ENCODE assay signal across 8 mouse cellular contexts in genomic region chr2:122069922-122070321, GRCm38 (mm10). TPM values are rescaled to one million over a fixed set of nuclear protein-coding genes. Genes with fewer than 3 reads are reported as not detected.
A peak's percentile ranks its signal among the peaks of the same experiment; 100 is the strongest.
DNase-seq lines count a peak whose midpoint lies in the region; ATAC-seq and TF ChIP-seq lines count a peak whose summit lies in the region.
"Had no signal": no experiment of that assay in that cellular context is flagged by ENCODE, and none has a peak within 500 bp of the region (broad histone marks: within the 10 kb centered on the region; RNA-seq: fewer than 3 reads in every experiment).

No protein-coding gene starts in this region.

- no peak overlapping the region for H3K9ac ChIP-seq in CH12.LX (ENCODE audit: insufficient read depth, low read depth)
- H3K9ac ChIP-seq: midbrain, embryonic 12.5 days had no signal

- in situ Hi-C loops in CH12.LX (cut with MboI; ENCODE audit: low pct_ligation_motif_present, low pct_unique_long_range_greater_than_20kb, low sequenced_read_pairs), result loop anchor here (5.0 to 10.0 kb wide), 2 partner anchors 87 to 235 kb away; no protein-coding TSS in a partner anchor
- in situ Hi-C loops in Patski (cut with MboI; ENCODE audit: low pct_unique_long_range_greater_than_20kb), result loop anchor here (5.0 kb wide), 1 partner anchor 92 kb away; the partner anchor contains the start of gene Trim69

- no peak for TF ChIP-seq POLR2A in CH12.LX (IDR thresholded peaks at IDR 0.05; ENCODE audit: low read depth, low read length)

- TF ChIP-seq RAD21 in CH12.LX (IDR thresholded peaks at IDR 0.05; ENCODE audit: low read depth, low read length), result peak; percentile 89

- peaks cover 0 to 15% of the 10 kb centered on the region in 2 experiments; a peak in 2 of 4 replicates for H3K4me1 ChIP-seq in CH12.LX (ENCODE audit: control insufficient read depth in 1 of 2, insufficient read depth in 2 of 2)
- H3K4me1 ChIP-seq: midbrain, embryonic 12.5 days had no signal

- peaks cover 37 to 76% of the 10 kb centered on the region in 2 experiments for H3K36me3 ChIP-seq in CH12.LX (replicated peaks in 1 of 2; ENCODE audit: control insufficient read depth in 1 of 2, insufficient read depth in 1 of 2, low read length in 1 of 2)

- TF ChIP-seq EP300 in CH12.LX (IDR thresholded peaks at IDR 0.05; ENCODE audit: low read length), result no peak

- peak; percentile 87 for TF ChIP-seq CTCF in layer of hippocampus, adult 2 months (conservative IDR thresholded peaks at IDR 0.05)
- TF ChIP-seq CTCF in CH12.LX (conservative IDR thresholded peaks at IDR 0.05 in 1 of 2, IDR thresholded peaks at IDR 0.05 in 1 of 2; ENCODE audit: low read depth in 2 of 2, low read length in 2 of 2) (peak; percentile 78 to 93), Patski (IDR thresholded peaks at IDR 0.05) (peak; percentile 88)

- H3K79me2 ChIP-seq in CH12.LX (replicated peaks; ENCODE audit: control insufficient read depth, extremely low read depth, insufficient read depth, poor library complexity, severe bottlenecking), result no peaks in the 10 kb centered on the region

- DNase-seq in layer of hippocampus, adult 2 months (ENCODE audit: low spot score in 2 of 2), result peak in 1 of 2 experiments; percentile 63
- DNase-seq in layer of hippocampus, adult 9-11 months, result no peak
- DNase-seq in CH12.LX (ENCODE audit: extremely low read depth), result peak; percentile 49
- DNase-seq in Patski (ENCODE audit: low read depth, low spot score), result no peak
- DNase-seq in embryo, embryonic 11.5 days (ENCODE audit: low read depth, low spot score), result peak; percentile 24
- peak; percentile 43 for DNase-seq in left cerebral cortex, postnatal 4 days
- peak; percentile 69 for DNase-seq in retina, postnatal 1 day

- POLR2A ChIA-PET in Patski (lab: Charles Lee), result no interaction called here

- no peak for ATAC-seq in Patski

- H3K27me3 ChIP-seq in CH12.LX (replicated peaks) (no peaks in the 10 kb centered on the region), Patski (no peaks in the 10 kb centered on the region)
- H3K27me3 ChIP-seq: midbrain, embryonic 12.5 days had no signal

- intact Hi-C loops in left cerebral cortex, postnatal 4 days (cut with DNase I), result loop anchor here (5.0 kb wide), 1 partner anchor 92 kb away; the partner anchor contains the start of gene Trim69

- no peak overlapping the region for H3K4me3 ChIP-seq in layer of hippocampus, adult 2 months
- H3K4me3 ChIP-seq in CH12.LX (replicated peaks in 1 of 3; ENCODE audit: low read depth in 2 of 3, low read length in 2 of 3, poor library complexity in 1 of 3), result no peak overlapping the region
- H3K4me3 ChIP-seq: midbrain, embryonic 12.5 days had no signal

- H3K27ac ChIP-seq in layer of hippocampus, adult 2 months, result no peak overlapping the region
- no peak overlapping the region for H3K27ac ChIP-seq in CH12.LX (ENCODE audit: insufficient read depth, low read depth)
- H3K27ac ChIP-seq: midbrain, embryonic 12.5 days had no signal

- CTCF ChIA-PET in Patski (lab: Charles Lee), result interaction anchor here (1.1 kb wide), 1 partner anchor 27 kb away, joined by 3 read pairs; no protein-coding TSS in a partner anchor

- dilution Hi-C loops in CH12.LX (cut with MboI; ENCODE audit: extremely low pct_ligation_motif_present, extremely low pct_unique_long_range_greater_than_20kb, low sequenced_read_pairs), result no loop called here

- H3K9me3 ChIP-seq in CH12.LX (replicated peaks; ENCODE audit: low read length), result no peaks in the 10 kb centered on the region
- H3K9me3 ChIP-seq: midbrain, embryonic 12.5 days had no signal

- no peak overlapping the region for H3K4me2 ChIP-seq in CH12.LX (ENCODE audit: insufficient read depth, low read depth, poor library complexity, severe bottlenecking)
- H3K4me2 ChIP-seq: midbrain, embryonic 12.5 days had no signal

TF ChIP-seq in CH12.LX, 34 proteins besides CTCF, POLR2A, EP300 and RAD21:
- TF ChIP-seq ZC3H11A (IDR thresholded peaks at IDR 0.05; ENCODE audit: low read depth, low read length) (peak; percentile 36; the same call in 1 of the 2 replicates), SMC3 (IDR thresholded peaks at IDR 0.05; ENCODE audit: low read depth, low read length) (peak; percentile 77), ETS1 (conservative IDR thresholded peaks at IDR 0.05; ENCODE audit: low read depth, low read length) (no peak), JUND (conservative IDR thresholded peaks at IDR 0.05; ENCODE audit: low read depth, low read length) (0 out of 2 replicates have a peak, but pooled peaks have one; percentile 11), MEF2A (IDR thresholded peaks at IDR 0.05; ENCODE audit: borderline replicate concordance, low read depth, low read length) (peak; percentile 55; the same call in 1 of the 2 replicates)
TF ChIP-seq in CH12.LX: peak in this region for 4.

RNA-seq across cellular contexts. Expression of gene Eif3j1, which starts 41.6 kb away (rescaled TPM):
- total RNA-seq in layer of hippocampus, adult 2 months (2021), result 10 to 100 TPM; 16.5 to 17.8 TPM
- total RNA-seq in CH12.LX (2012; rRNA removed) (20.1 and 27.9 TPM in 2 replicates), CH12.LX (2014; rRNA removed) (40.1 and 40.5 TPM in 2 replicates)
- polyA plus RNA-seq in CH12.LX (2012; ENCODE audit: insufficient read length, low read depth) (26.3 and 27.9 TPM in 2 replicates), Patski (2021) (8.1 TPM)
- total RNA-seq in left cerebral cortex, postnatal 4 days (2021), result 10 to 100 TPM; 17.4 to 18.7 TPM

RNA-seq across cellular contexts. Expression of gene Spg11, which starts 48.3 kb away (rescaled TPM):
- total RNA-seq in layer of hippocampus, adult 2 months (2021), result 10 to 100 TPM; 15.5 to 17.1 TPM
- 9.7 and 11.4 TPM in 2 replicates for total RNA-seq in CH12.LX (2012; rRNA removed)
- 6.0 and 7.5 TPM in 2 replicates for total RNA-seq in CH12.LX (2014; rRNA removed)
- polyA plus RNA-seq in CH12.LX (2012; ENCODE audit: insufficient read length, low read depth), result 9.6 and 10.7 TPM in 2 replicates
- 17.0 TPM for polyA plus RNA-seq in Patski (2021)
- 10 to 100 TPM; 23.3 to 23.7 TPM for total RNA-seq in left cerebral cortex, postnatal 4 days (2021)

Comparison
In these comparisons a context has a peak if more than half of its experiments do, and no peak if none do; other contexts are left out.
1. DNase-seq: peak in CH12.LX (single experiment), embryo, embryonic 11.5 days (single experiment), left cerebral cortex, postnatal 4 days (single experiment) and retina, postnatal 1 day (single experiment); none in layer of hippocampus, adult 9-11 months (single experiment) and Patski (single experiment).
2. Peak in every context shown above with its lines, with median percentiles within 50 percentile points of each other: CTCF ChIP-seq.